Mouse (Mus musculus) ES-E14 (cell line): ENCODE data around the gene Cped1. TPM values are rescaled to one million over a fixed set of nuclear protein-coding genes. Genes with fewer than 3 reads are reported as not detected.

Experiments used
- DNase-seq: peaks from one replicate; pipeline ENCODE4 v3.0.0-alpha.2; 2013; ENCODE audit warnings: low read depth, low spot score
- H3K27ac ChIP-seq: 2 replicates; pipeline ENCODE4 v1.5.1; 2012; ENCODE audit warnings: low read depth, mild to moderate bottlenecking, low read length, moderate library complexity, mixed read lengths; ENCODE audit not compliant: poor library complexity, insufficient read depth, severe bottlenecking
- H3K36me3 ChIP-seq: 2 replicates; pipeline ENCODE4 v1.6.1; 2012; ENCODE audit warnings: mild to moderate bottlenecking, low read length, moderate library complexity, mixed read lengths; ENCODE audit not compliant: control insufficient read depth, poor library complexity, insufficient read depth, severe bottlenecking
- H3K4me1 ChIP-seq, 2 experiments: fragments of 150-350 bp in 1 of 2; sonication (generic) in 1 of 2; 2 replicates each; pipeline ENCODE4 v1.6.1; 2012; ENCODE audit warnings: low read length in 2 of 2, mild to moderate bottlenecking in 1 of 2, mixed read lengths in 1 of 2; ENCODE audit not compliant: control insufficient read depth in 2 of 2, insufficient read depth in 2 of 2, poor library complexity in 1 of 2
- H3K4me3 ChIP-seq, 2 experiments: fragments of 150-350 bp in 1 of 2; sonication (generic) in 1 of 2; 2 replicates each; pipeline ENCODE4 v1.5.1; 2012; ENCODE audit warnings: low read length in 2 of 2, low read depth in 1 of 2, mild to moderate bottlenecking in 1 of 2, mixed read lengths in 1 of 2; ENCODE audit not compliant: insufficient read depth in 1 of 2, poor library complexity in 1 of 2, severe bottlenecking in 1 of 2
- H3K9ac ChIP-seq: 2 replicates; pipeline ENCODE4 v1.6.1; 2012; ENCODE audit warnings: low read depth, mild to moderate bottlenecking, low read length, mixed read lengths; ENCODE audit not compliant: poor library complexity, insufficient read depth, severe bottlenecking
- H3K9me3 ChIP-seq: fragments of 150-350 bp; sonication (generic); 2 replicates; pipeline ENCODE4 v1.6.1; 2012; ENCODE audit warnings: low read depth, mild to moderate bottlenecking, low read length; ENCODE audit not compliant: control insufficient read depth, insufficient read depth
- CHD2 ChIP-seq: IDR thresholded peaks from 2 replicates; pipeline ENCODE4 v1.6.1; 2014; ENCODE audit warnings: mild to moderate bottlenecking, low read depth, low read length, inconsistent platforms
- HCFC1 ChIP-seq: IDR thresholded peaks from 2 replicates; pipeline ENCODE4 v1.6.1; 2012; ENCODE audit warnings: low read length, inconsistent platforms, borderline replicate concordance; ENCODE audit not compliant: insufficient read depth
- MAFK ChIP-seq: IDR thresholded peaks from 2 replicates; pipeline ENCODE4 v1.6.1; 2014; ENCODE audit warnings: mild to moderate bottlenecking, low read depth, low read length, inconsistent platforms; ENCODE audit not compliant: insufficient read depth
- ZC3H11A ChIP-seq: IDR thresholded peaks from 2 replicates; pipeline ENCODE4 v1.6.1; 2012; ENCODE audit warnings: low read depth, mild to moderate bottlenecking, inconsistent platforms, low read length, borderline replicate concordance
- ZNF384 ChIP-seq: IDR thresholded peaks from 2 replicates; pipeline ENCODE4 v1.6.1; 2012; ENCODE audit warnings: low read depth, low read length, inconsistent platforms
- in situ Hi-C, 2 experiments: fragments of 600-800 bp; cut with MboI; formaldehyde crosslinking; loops; one replicate each; pipeline ENCODE4 v1.15.1; 2025; ENCODE audit warnings: low sequenced_read_pairs in 2 of 2, inconsistent platforms in 1 of 2; ENCODE audit not compliant: unreplicated experiment in 2 of 2
- total RNA-seq: library from RNA; depleted of rRNA; stranded (reverse); fragments of 300-350 nt; gene quantifications from 2 replicates; pipeline ENCODE4 v1.2.3, GENCODE M21; 2012

The Cped1 gene
- total RNA-seq, 1 experiment: 0.31 TPM

DNA sequence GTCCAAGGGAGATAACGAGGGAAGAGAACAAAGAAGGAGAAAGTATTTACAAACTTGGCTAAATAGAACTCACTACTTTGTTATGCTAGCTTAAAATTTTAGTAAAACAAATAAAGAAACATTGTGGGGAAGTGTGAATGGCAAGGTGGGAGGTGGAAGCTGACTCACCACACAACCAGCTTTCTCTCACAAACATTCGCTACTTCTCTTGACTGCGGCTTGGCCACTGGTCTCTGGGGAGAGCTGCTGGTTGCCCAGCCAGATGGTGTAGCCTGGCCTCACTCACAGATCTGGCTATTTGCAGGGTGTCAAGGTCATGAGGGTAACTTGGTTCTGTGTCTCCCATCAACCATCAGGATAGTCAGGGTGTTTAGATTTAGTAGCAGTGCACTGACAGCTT is 116.2 kb downstream of the Cped1 start:
- in situ Hi-C loops: loop anchor here (25.0 kb wide), 2 partner anchors 385 to 860 kb away; no protein-coding TSS in a partner anchor
- no peak overlapping the region for H3K27ac ChIP-seq
- no peak overlapping the region for H3K9ac ChIP-seq
- no peaks in the 10 kb centered on the region for H3K4me1 ChIP-seq
- DNase-seq: no peak
- H3K9me3 ChIP-seq: no peaks in the 10 kb centered on the region
- TF ChIP-seq ZC3H11A (no peak), MAFK (no peak), CHD2 (no peak), HCFC1 (no peak), ZNF384 (no peak)
- H3K36me3 ChIP-seq: no peaks in the 10 kb centered on the region
- H3K4me3 ChIP-seq: no peak overlapping the region

DNA sequence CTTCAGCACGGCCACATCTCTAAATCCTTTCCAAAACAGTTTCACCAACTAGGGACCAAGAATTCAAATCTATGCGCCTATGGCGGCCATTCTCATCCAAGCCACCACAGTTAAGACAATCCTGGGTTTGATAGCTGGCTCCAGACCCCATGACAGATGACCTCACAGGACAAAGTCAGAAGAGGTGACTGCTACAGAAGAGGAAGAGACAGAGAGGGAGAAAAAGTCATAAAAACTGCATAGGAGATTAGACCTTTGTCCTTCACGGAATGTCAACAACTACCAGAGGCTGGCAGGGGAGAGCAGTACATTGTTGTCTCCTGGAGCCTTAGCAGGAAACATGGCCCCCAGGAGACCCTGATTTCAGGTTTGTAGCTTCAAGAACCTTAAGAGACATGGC is 117.0 kb downstream of the Cped1 start:
- in situ Hi-C loops: loop anchor here (25.0 kb wide), 2 partner anchors 385 to 860 kb away; no protein-coding TSS in a partner anchor
- Histone ChIP-seq H3K9ac (no peak overlapping the region), H3K4me1 (no peaks in the 10 kb centered on the region), H3K4me3 (no peak overlapping the region), H3K36me3 (no peaks in the 10 kb centered on the region), H3K27ac (no peak overlapping the region), H3K9me3 (no peaks in the 10 kb centered on the region)
- TF ChIP-seq ZC3H11A (no peak), CHD2 (no peak), MAFK (no peak), ZNF384 (no peak), HCFC1 (no peak)
- no peak for DNase-seq

DNA sequence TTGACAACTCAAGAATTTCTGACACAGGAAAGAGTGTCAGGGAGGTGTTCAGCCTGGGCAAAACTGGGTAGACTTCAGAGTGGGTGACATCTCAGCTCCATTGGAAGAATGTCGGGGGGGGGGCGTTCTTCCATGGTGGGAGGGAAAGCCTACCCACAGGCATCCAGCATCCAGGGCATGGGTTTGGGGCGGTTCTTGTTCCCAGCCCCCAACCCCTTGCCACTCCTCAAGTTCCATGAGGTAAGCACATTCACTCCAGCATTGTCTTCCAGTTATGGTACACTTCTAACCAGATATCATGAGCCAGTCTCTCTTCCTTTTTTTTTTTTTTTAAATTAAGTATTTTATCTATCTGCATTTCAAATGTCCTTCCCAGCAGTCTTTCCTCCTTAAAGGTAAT is 118.0 kb downstream of the Cped1 start:
- H3K27ac ChIP-seq: no peak overlapping the region
- no peak overlapping the region for H3K4me3 ChIP-seq
- in situ Hi-C loops: loop anchor here (25.0 kb wide), 2 partner anchors 384 to 859 kb away; no protein-coding TSS in a partner anchor
- no peak for DNase-seq
- no peaks in the 10 kb centered on the region for H3K36me3 ChIP-seq
- H3K9me3 ChIP-seq: no peaks in the 10 kb centered on the region
- H3K4me1 ChIP-seq: no peaks in the 10 kb centered on the region
- no peak for TF ChIP-seq HCFC1
- no peak for TF ChIP-seq CHD2
- TF ChIP-seq ZNF384: no peak
- no peak for TF ChIP-seq ZC3H11A
- no peak for TF ChIP-seq MAFK
- H3K9ac ChIP-seq: no peak overlapping the region

DNA sequence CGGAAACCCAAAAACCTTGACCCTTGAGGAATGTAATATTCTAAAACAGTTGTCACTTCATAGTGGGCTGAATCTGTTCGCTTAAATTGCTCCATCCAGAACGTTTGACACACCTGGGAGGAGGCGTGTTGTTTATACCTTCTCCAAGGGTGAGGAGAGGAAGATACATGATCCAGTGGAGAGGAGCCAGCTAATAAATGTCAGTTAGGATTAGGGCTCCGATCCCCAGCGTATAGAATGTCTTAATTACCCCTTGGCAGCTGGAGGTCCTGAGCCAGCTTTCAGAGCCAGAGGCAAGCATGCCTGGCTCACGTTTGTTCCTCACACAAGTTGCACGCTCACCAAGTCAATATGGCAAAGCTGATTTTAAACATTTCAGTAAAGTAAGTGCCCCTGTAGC is 118.5 kb downstream of the Cped1 start:
- in situ Hi-C loops: loop anchor here (25.0 kb wide), 2 partner anchors 383 to 858 kb away; no protein-coding TSS in a partner anchor
- DNase-seq: no peak

More for the DNA sequence above, 118.5 kb downstream of the Cped1 start:
- no peak overlapping the region for H3K27ac ChIP-seq
- H3K4me1 ChIP-seq: no peaks in the 10 kb centered on the region
- H3K36me3 ChIP-seq: no peaks in the 10 kb centered on the region
- H3K9ac ChIP-seq: no peak overlapping the region
- no peaks in the 10 kb centered on the region for H3K9me3 ChIP-seq
- TF ChIP-seq MAFK (no peak), CHD2 (no peak), ZC3H11A (no peak), ZNF384 (no peak), HCFC1 (no peak)
- no peak overlapping the region for H3K4me3 ChIP-seq
